Mouse (Mus musculus) lung, postnatal 10 days (tissue): ENCODE data around the gene Mut.

Experiments used
- DNase-seq: peaks from one replicate; pipeline ENCODE4 v3.0.0; 2021

The Mut gene

GRCm38 (mm10) chr17:40934420-40935231 lies at the start of gene Mut, which contains the start of gene Cenpq:
Gene Mut (plus strand): TSS chr17:40934685.
Gene Cenpq (minus strand): TSS chr17:40935047.
- DNase-seq = peak; percentile 99

GRCm38 (mm10) chr17:40885155-40885554 lies 49.3 kb upstream of the Mut start:
- no peak for DNase-seq

- DNase-seq = no peak
These were observed 46.5 kb upstream of the Mut start for GRCm38 (mm10) chr17:40887849-40888536.

- DNase-seq = peak; percentile 22
These were observed 37.6 kb upstream of the Mut start for GRCm38 (mm10) chr17:40896863-40897262.

- DNase-seq = no peak
These were observed 34.6 kb upstream of the Mut start for GRCm38 (mm10) chr17:40899783-40900363.

- DNase-seq = no peak
These were observed 31.1 kb upstream of the Mut start for GRCm38 (mm10) chr17:40903345-40903744.

DNA sequence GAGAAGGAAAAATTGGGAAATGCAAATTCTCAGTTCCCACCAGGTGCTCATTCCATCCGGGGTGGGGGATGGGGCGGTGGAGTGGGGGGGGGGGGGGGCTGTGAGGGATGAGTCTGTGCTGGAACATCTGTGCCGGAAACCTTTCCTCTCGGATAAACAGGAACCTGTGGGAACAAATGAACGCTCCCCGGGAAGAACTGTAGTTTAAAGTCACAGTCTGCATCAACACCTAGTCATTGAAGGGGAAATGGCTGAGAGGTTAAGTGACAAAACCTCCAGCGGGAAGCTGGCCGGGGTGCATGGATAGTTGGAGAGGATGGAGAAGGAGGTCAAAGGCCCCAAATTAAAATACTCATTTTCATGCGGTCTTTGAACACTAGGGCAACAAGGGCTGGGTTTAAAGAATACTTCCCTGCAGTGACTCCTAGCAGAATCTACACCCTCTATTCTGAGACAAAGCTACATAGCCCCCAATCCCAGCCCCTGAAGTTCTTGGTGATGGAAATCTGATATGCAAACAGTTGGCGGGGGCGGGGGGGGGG lies 30.4 kb upstream of the Mut start:
- peak; percentile 2 for DNase-seq

- no peak for DNase-seq
These were observed 29.7 kb upstream of the Mut start for GRCm38 (mm10) chr17:40904721-40905154.

GRCm38 (mm10) chr17:40914250-40914649 lies 20.2 kb upstream of the Mut start, which contains the start of gene Glyatl3:
Gene Glyatl3 (minus strand): TSS chr17:40914350.
- DNase-seq = no peak

DNA sequence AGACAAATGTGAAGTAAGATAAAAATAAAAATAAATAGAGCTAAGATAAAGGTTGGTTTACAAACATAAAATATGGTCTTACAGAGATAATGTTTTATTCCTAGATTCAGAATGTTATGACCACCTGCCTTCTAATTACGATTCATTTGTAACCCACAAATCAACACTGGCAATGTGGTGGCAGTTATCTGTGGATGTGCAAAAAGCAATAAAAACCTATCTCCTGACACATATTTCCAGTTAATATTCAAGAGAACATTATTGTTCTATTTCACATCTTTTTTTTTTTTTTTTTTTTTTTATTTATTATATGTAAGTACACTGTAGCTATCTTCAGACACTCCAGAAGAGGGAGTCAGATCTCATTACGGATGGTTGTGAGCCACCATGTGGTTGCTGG lies 19.0 kb upstream of the Mut start:
- no peak for DNase-seq

GRCm38 (mm10) chr17:40933985-40934384 lies 500 bp upstream of the Mut start:
- no peak for DNase-seq

DNA sequence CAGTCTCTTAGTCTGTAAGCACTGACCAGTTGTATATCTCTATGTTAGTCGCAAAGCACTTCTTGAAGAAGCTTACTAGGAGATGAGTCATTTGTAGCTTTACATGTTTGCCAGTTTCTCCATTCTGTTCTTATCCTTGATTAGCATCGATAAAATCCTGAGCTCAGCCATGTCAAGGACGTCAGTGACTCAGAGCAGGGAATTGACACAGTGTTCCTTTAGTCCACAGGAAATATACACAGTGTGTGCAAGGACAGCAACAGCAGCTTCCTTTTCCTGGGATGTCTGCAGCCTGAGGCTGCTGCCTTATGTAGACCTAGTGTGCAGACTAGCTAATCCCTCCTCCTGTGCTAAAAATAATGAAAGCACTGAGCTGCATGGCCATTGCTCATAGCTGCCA lies 14.0 kb downstream of the Mut start:
- no peak for DNase-seq

GRCm38 (mm10) chr17:40977914-40978313 lies 43.4 kb downstream of the Mut start:
- DNase-seq = no peak

- DNase-seq = no peak
These were observed 57.6 kb downstream of the Mut start for GRCm38 (mm10) chr17:40992102-40992501.
